Mouse (Mus musculus): ENCODE data around the gene Wdr26. TPM values are rescaled to one million over a fixed set of nuclear protein-coding genes. Genes with fewer than 3 reads are reported as not detected.

Wdr26 gene
- polyA plus RNA-seq (2014; fragmentation: Illumina TruSeq; extraction: RNeasy Lipid Tissue Mini Kit (QIAGEN cat#74804); ENCODE audit: low read depth, low replicate concordance) = 78.1 TPM

GRCm38 (mm10) chr1:181211920-181212633, at the start of gene Wdr26:
Gene Wdr26 (minus strand): TSS chr1:181212001.

GRCm38 (mm10) chr1:181143950-181144836, 67.6 kb downstream of the Wdr26 start, which contains the start of the genes Nvl and Cnih4:
Gene Nvl (minus strand): TSS chr1:181144204.
Gene Cnih4 (plus strand): TSS chr1:181144693.

Other genes starting within 250 kb of the Wdr26 start
- gene Ephx1, start 191.1 kb downstream of the Wdr26 start, polyA plus RNA-seq (2014; fragmentation: Illumina TruSeq; extraction: RNeasy Lipid Tissue Mini Kit (QIAGEN cat#74804); ENCODE audit: low read depth, low replicate concordance) = 170 TPM
- 27.8 TPM for gene 9130409I23Rik, start 160.8 kb downstream of the Wdr26 start, polyA plus RNA-seq (2014; fragmentation: Illumina TruSeq; extraction: RNeasy Lipid Tissue Mini Kit (QIAGEN cat#74804); ENCODE audit: low read depth, low replicate concordance)
- 11.6 TPM for gene Nvl, start 67.8 kb downstream of the Wdr26 start, polyA plus RNA-seq (2014; fragmentation: Illumina TruSeq; extraction: RNeasy Lipid Tissue Mini Kit (QIAGEN cat#74804); ENCODE audit: low read depth, low replicate concordance)
- gene Cnih4, start 67.3 kb downstream of the Wdr26 start, polyA plus RNA-seq (2014; fragmentation: Illumina TruSeq; extraction: RNeasy Lipid Tissue Mini Kit (QIAGEN cat#74804); ENCODE audit: low read depth, low replicate concordance) = 49.9 TPM
- not detected for gene Cnih3, start 140.6 kb upstream of the Wdr26 start, polyA plus RNA-seq (2014; fragmentation: Illumina TruSeq; extraction: RNeasy Lipid Tissue Mini Kit (QIAGEN cat#74804); ENCODE audit: low read depth, low replicate concordance)